Mouse (Mus musculus): ENCODE measurements around the gene Ptpn3. TPM values are rescaled to one million over a fixed set of nuclear protein-coding genes. Genes with fewer than 3 reads are reported as not detected.

Gene Ptpn3
- 8.9 and 15.2 TPM in 2 replicates for polyA plus RNA-seq (2012; rRNA removed)

- WGBS, result under 1% methylated on average over 42 of the region's 42 CpGs
- H3K4me3 ChIP-seq (ENCODE audit: low read depth, low read length), result peak within 1 kb of the TSS; percentile 89
- no peaks in the 10 kb centered on the region for H3K27me3 ChIP-seq (ENCODE audit: control insufficient read depth, insufficient read depth, low read length)
- peak within 1 kb of the TSS; percentile 92 for H3K27ac ChIP-seq (ENCODE audit: insufficient read depth, low read depth, low read length)
- H3K36me3 ChIP-seq (ENCODE audit: control insufficient read depth, insufficient read depth, low read length), result no peaks in the 10 kb centered on the region
- TF ChIP-seq POLR2A (IDR thresholded peaks at IDR 0.05; ENCODE audit: low read depth, low read length), result peak; percentile 91
- TF ChIP-seq CTCF (IDR thresholded peaks at IDR 0.05; ENCODE audit: extremely low read depth, insufficient read length, insufficient replicate concordance, low read depth, low read length), result no peak
- peaks cover 10% of the 10 kb centered on the region; the same call in 1 of the 2 replicates for H3K4me1 ChIP-seq (ENCODE audit: control insufficient read depth, insufficient read depth, insufficient read length, low read length)
Measured at GRCm38 (mm10) chr4:57301410-57302313, at the start of gene Ptpn3. Ptpn3 (minus strand) TSS chr4:57301837.

GRCm38 (mm10) chr4:57350541-57350940, 48.9 kb upstream of the Ptpn3 start:
- no peak overlapping the region for H3K4me3 ChIP-seq (ENCODE audit: low read depth, low read length)
- no peak overlapping the region for H3K27ac ChIP-seq (ENCODE audit: insufficient read depth, low read depth, low read length)
- TF ChIP-seq POLR2A (IDR thresholded peaks at IDR 0.05; ENCODE audit: low read depth, low read length), result no peak
- no peak for TF ChIP-seq CTCF (IDR thresholded peaks at IDR 0.05; ENCODE audit: extremely low read depth, insufficient read length, insufficient replicate concordance, low read depth, low read length)
- H3K27me3 ChIP-seq (ENCODE audit: control insufficient read depth, insufficient read depth, low read length), result no peaks in the 10 kb centered on the region
- 89% methylated on average over 2 of the region's 2 CpGs for WGBS
- H3K4me1 ChIP-seq (ENCODE audit: control insufficient read depth, insufficient read depth, insufficient read length, low read length), result no peaks in the 10 kb centered on the region
- no peaks in the 10 kb centered on the region for H3K36me3 ChIP-seq (ENCODE audit: control insufficient read depth, insufficient read depth, low read length)

- Histone ChIP-seq H3K36me3 (ENCODE audit: control insufficient read depth, insufficient read depth, low read length) (no peaks in the 10 kb centered on the region), H3K27me3 (ENCODE audit: control insufficient read depth, insufficient read depth, low read length) (no peaks in the 10 kb centered on the region), H3K27ac (ENCODE audit: insufficient read depth, low read depth, low read length) (no peak overlapping the region), H3K4me3 (ENCODE audit: low read depth, low read length) (no peak overlapping the region), H3K4me1 (ENCODE audit: control insufficient read depth, insufficient read depth, insufficient read length, low read length) (no peaks in the 10 kb centered on the region)
- TF ChIP-seq CTCF (IDR thresholded peaks at IDR 0.05; ENCODE audit: extremely low read depth, insufficient read length, insufficient replicate concordance, low read depth, low read length) (no peak), POLR2A (IDR thresholded peaks at IDR 0.05; ENCODE audit: low read depth, low read length) (no peak)
- WGBS, result 96% methylated on average over 7 of the region's 7 CpGs
Measured at GRCm38 (mm10) chr4:57343996-57344395, 42.4 kb upstream of the Ptpn3 start.

- no peak for TF ChIP-seq CTCF (IDR thresholded peaks at IDR 0.05; ENCODE audit: extremely low read depth, insufficient read length, insufficient replicate concordance, low read depth, low read length)
- Histone ChIP-seq H3K27ac (ENCODE audit: insufficient read depth, low read depth, low read length) (no peak overlapping the region), H3K36me3 (ENCODE audit: control insufficient read depth, insufficient read depth, low read length) (no peaks in the 10 kb centered on the region), H3K27me3 (ENCODE audit: control insufficient read depth, insufficient read depth, low read length) (no peaks in the 10 kb centered on the region), H3K4me3 (ENCODE audit: low read depth, low read length) (no peak overlapping the region), H3K4me1 (ENCODE audit: control insufficient read depth, insufficient read depth, insufficient read length, low read length) (no peaks in the 10 kb centered on the region)
- 35% methylated on average over 17 of the region's 17 CpGs for WGBS
Measured at GRCm38 (mm10) chr4:57338923-57339322, 37.3 kb upstream of the Ptpn3 start.

GRCm38 (mm10) chr4:57338061-57338460, 36.4 kb upstream of the Ptpn3 start:
- Histone ChIP-seq H3K4me1 (ENCODE audit: control insufficient read depth, insufficient read depth, insufficient read length, low read length) (no peaks in the 10 kb centered on the region), H3K27me3 (ENCODE audit: control insufficient read depth, insufficient read depth, low read length) (no peaks in the 10 kb centered on the region), H3K36me3 (ENCODE audit: control insufficient read depth, insufficient read depth, low read length) (no peaks in the 10 kb centered on the region), H3K27ac (ENCODE audit: insufficient read depth, low read depth, low read length) (no peak overlapping the region), H3K4me3 (ENCODE audit: low read depth, low read length) (no peak overlapping the region)
- WGBS, result 84% methylated on average over 9 of the region's 9 CpGs
- TF ChIP-seq POLR2A (IDR thresholded peaks at IDR 0.05; ENCODE audit: low read depth, low read length), result no peak
- TF ChIP-seq CTCF (IDR thresholded peaks at IDR 0.05; ENCODE audit: extremely low read depth, insufficient read length, insufficient replicate concordance, low read depth, low read length), result no peak

- WGBS, result 53% methylated on average over 9 of the region's 9 CpGs
- Histone ChIP-seq H3K4me3 (ENCODE audit: low read depth, low read length) (no peak overlapping the region), H3K27ac (ENCODE audit: insufficient read depth, low read depth, low read length) (no peak overlapping the region), H3K36me3 (ENCODE audit: control insufficient read depth, insufficient read depth, low read length) (no peaks in the 10 kb centered on the region), H3K4me1 (ENCODE audit: control insufficient read depth, insufficient read depth, insufficient read length, low read length) (no peaks in the 10 kb centered on the region), H3K27me3 (ENCODE audit: control insufficient read depth, insufficient read depth, low read length) (no peaks in the 10 kb centered on the region)
- no peak for TF ChIP-seq CTCF (IDR thresholded peaks at IDR 0.05; ENCODE audit: extremely low read depth, insufficient read length, insufficient replicate concordance, low read depth, low read length)
- TF ChIP-seq POLR2A (IDR thresholded peaks at IDR 0.05; ENCODE audit: low read depth, low read length), result no peak
Measured at GRCm38 (mm10) chr4:57335000-57335666, 33.5 kb upstream of the Ptpn3 start.

GRCm38 (mm10) chr4:57333926-57334548, 32.4 kb upstream of the Ptpn3 start:
- no peak for TF ChIP-seq POLR2A (IDR thresholded peaks at IDR 0.05; ENCODE audit: low read depth, low read length)
- WGBS, result 80% methylated on average over 12 of the region's 12 CpGs
- H3K27ac ChIP-seq (ENCODE audit: insufficient read depth, low read depth, low read length), result no peak overlapping the region
- no peaks in the 10 kb centered on the region for H3K27me3 ChIP-seq (ENCODE audit: control insufficient read depth, insufficient read depth, low read length)
- no peak overlapping the region for H3K4me3 ChIP-seq (ENCODE audit: low read depth, low read length)
- H3K4me1 ChIP-seq (ENCODE audit: control insufficient read depth, insufficient read depth, insufficient read length, low read length), result no peaks in the 10 kb centered on the region
- no peaks in the 10 kb centered on the region for H3K36me3 ChIP-seq (ENCODE audit: control insufficient read depth, insufficient read depth, low read length)
